35 mouse cellular contexts compared by ENCODE assay signal in genomic region chr19:32683081-32683480, GRCm38 (mm10).
"Had no signal": no experiment of that assay in that cellular context is flagged by ENCODE, and none has a peak within 500 bp of the region (broad histone marks: within the 10 kb centered on the region; RNA-seq: fewer than 3 reads in every experiment).

No protein-coding gene starts in this region.

- H3K4me3 ChIP-seq: heart, embryonic 10.5 days; heart, embryonic 12.5 days; heart, embryonic 13.5 days; heart, embryonic 15.5 days; hindbrain, embryonic 10.5 days; hindbrain, embryonic 12.5 days; hindbrain, embryonic 13.5 days; hindbrain, embryonic 15.5 days; intestine, embryonic 15.5 days; kidney, embryonic 15.5 days; layer of hippocampus, adult 2 months had no signal

- H3K9me3 ChIP-seq: heart, embryonic 10.5 days; heart, embryonic 12.5 days; heart, embryonic 13.5 days; heart, embryonic 15.5 days; hindbrain, embryonic 10.5 days; hindbrain, embryonic 12.5 days; hindbrain, embryonic 13.5 days; hindbrain, embryonic 15.5 days; intestine, embryonic 15.5 days; kidney, embryonic 15.5 days had no signal

- H3K27ac ChIP-seq: heart, embryonic 10.5 days; heart, embryonic 13.5 days; heart, embryonic 15.5 days; hindbrain, embryonic 10.5 days; hindbrain, embryonic 12.5 days; hindbrain, embryonic 13.5 days; hindbrain, embryonic 14.5 days; hindbrain, embryonic 15.5 days; hindbrain, postnatal 0 days; intestine, embryonic 15.5 days; kidney, embryonic 15.5 days; kidney, postnatal 0 days; layer of hippocampus, adult 2 months had no signal

- ATAC-seq: hindbrain, embryonic 16.5 days; hindbrain, postnatal 0 days; inflammation-experienced regulatory T-cells, adult 6 months; intestine, embryonic 15.5 days; intestine, embryonic 16.5 days; intestine, postnatal 0 days had no signal

- H3K4me2 ChIP-seq: heart, embryonic 11.5 days; heart, embryonic 12.5 days; heart, embryonic 13.5 days; heart, embryonic 15.5 days; hindbrain, embryonic 12.5 days; hindbrain, embryonic 13.5 days; hindbrain, embryonic 14.5 days; hindbrain, embryonic 15.5 days; intestine, embryonic 15.5 days; kidney, embryonic 15.5 days had no signal

- H3K4me1 ChIP-seq: heart, embryonic 10.5 days; heart, embryonic 12.5 days; heart, embryonic 13.5 days; heart, embryonic 15.5 days; hindbrain, embryonic 10.5 days; hindbrain, embryonic 12.5 days; hindbrain, embryonic 13.5 days; hindbrain, embryonic 15.5 days; intestine, embryonic 15.5 days; kidney, embryonic 15.5 days had no signal

- H3K27me3 ChIP-seq: heart, embryonic 12.5 days; heart, embryonic 13.5 days; heart, embryonic 15.5 days; hindbrain, embryonic 12.5 days; hindbrain, embryonic 13.5 days; hindbrain, embryonic 15.5 days; intestine, embryonic 15.5 days; kidney, embryonic 15.5 days had no signal

- DNase-seq: heart, postnatal 10 days; heart, postnatal 14 days; heart, postnatal 36 days; heart, postnatal 4 days; kidney, adult 11 months; kidney, adult 18-20 months; kidney, adult 2 months; kidney, adult 8-10 months; kidney, adult 9 months; kidney, postnatal 10 days; kidney, postnatal 14 days; kidney, postnatal 25 days; kidney, postnatal 36 days; kidney, postnatal 4 days; layer of hippocampus, adult 9-11 months; layer of hippocampus, postnatal 36 days had no signal

- H3K9ac ChIP-seq: heart, embryonic 12.5 days; heart, embryonic 13.5 days; heart, embryonic 15.5 days; hindbrain, embryonic 12.5 days; hindbrain, embryonic 13.5 days; hindbrain, embryonic 14.5 days; hindbrain, embryonic 15.5 days; intestine, embryonic 15.5 days; kidney, embryonic 15.5 days had no signal
